Mouse (Mus musculus) liver, adult 2 months (tissue): ENCODE measurements around the gene Daxx.

Source experiments
- CTCF ChIP-seq: fragments of 200-500 bp; IDR thresholded peaks from 2 replicates; pipeline ENCODE4 v1.5.1; 2011; ENCODE audit warnings: low read depth, low read length, control low read depth
- POLR2A ChIP-seq: fragments of 200-500 bp; IDR thresholded peaks from 2 replicates; pipeline ENCODE4 v1.6.1; 2011; ENCODE audit warnings: low read length, control low read depth; ENCODE audit not compliant: insufficient read depth; ENCODE audit errors: extremely low read depth

GRCm38 (mm10) chr17:33914969-33915391, 5.8 kb downstream of the Daxx start:
- no peak for TF ChIP-seq CTCF
- TF ChIP-seq POLR2A, result no peak
